Mouse (Mus musculus) heart, postnatal 0 days (tissue): ENCODE results near the gene Tango2.

Experiments
- CTCF ChIP-seq: IDR thresholded peaks from 2 replicates; pipeline ENCODE4 v1.5.1; 2016; ENCODE audit warnings: antibody characterized with exemption, control low read depth, low read depth
- EP300 ChIP-seq: IDR thresholded peaks from 2 replicates; pipeline ENCODE4 v1.6.1; 2016; ENCODE audit warnings: antibody characterized with exemption, low read depth

GRCm38 (mm10) chr16:18393595-18393994 lies 45.7 kb upstream of the Tango2 start:
- TF ChIP-seq EP300 (no peak), CTCF (no peak)
